Mouse (Mus musculus) lung, postnatal 0 days (tissue): ENCODE results near the gene Depdc1b.

Experiments used
- CTCF ChIP-seq: IDR thresholded peaks from 2 replicates; pipeline ENCODE4 v1.5.1; 2016; ENCODE audit warnings: antibody characterized with exemption, mild to moderate bottlenecking
- EP300 ChIP-seq: IDR thresholded peaks from 2 replicates; pipeline ENCODE4 v1.6.1; 2016; ENCODE audit warnings: antibody characterized with exemption, mild to moderate bottlenecking, control low read depth

DNA sequence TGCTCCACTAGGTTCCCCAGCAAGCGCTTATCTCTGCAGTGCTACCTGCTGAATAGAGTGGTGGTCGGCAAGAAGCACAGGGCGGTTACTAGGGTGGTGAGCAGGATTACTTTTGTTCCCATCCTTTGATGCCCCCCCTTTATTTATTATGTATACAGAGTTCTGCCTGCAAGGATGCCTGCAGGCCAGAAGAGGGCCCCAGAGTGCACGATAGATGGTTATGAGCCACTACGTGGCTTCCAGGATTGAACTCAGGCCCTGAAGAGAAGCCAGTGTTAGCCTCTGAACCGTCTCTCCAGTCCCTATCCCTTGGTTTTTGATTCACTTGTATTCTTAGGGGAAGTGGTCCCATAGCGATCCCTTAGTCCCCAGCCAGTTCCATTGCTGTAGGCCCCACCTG, 25.5 kb downstream of the Depdc1b start:
- TF ChIP-seq CTCF (peak; percentile 51), EP300 (no peak)
